Mouse (Mus musculus): ENCODE data around the gene Gm6377. TPM values are rescaled to one million over a fixed set of nuclear protein-coding genes. Genes with fewer than 3 reads are reported as not detected.

Gm6377 gene
- 0.12 and 0.34 TPM in 2 replicates for polyA plus RNA-seq (2014; fragmentation: Nextera tagmentation; extraction: Ambion mirVana)

GRCm38 (mm10) chrX:109196468-109196867, at the start of gene Gm6377:
Gene Gm6377 (plus strand): TSS chrX:109196756.
- Histone ChIP-seq H3K4me1 (ENCODE audit: insufficient read depth) (no peaks in the 10 kb centered on the region), H3K27me3 (ENCODE audit: insufficient read depth, low read length) (no peaks in the 10 kb centered on the region), H3K36me3 (ENCODE audit: insufficient read depth) (no peaks in the 10 kb centered on the region), H3K9ac (no peak within 1 kb of the TSS), H3K9me3 (ENCODE audit: low read depth, low read length) (no peaks in the 10 kb centered on the region), H3K4me3 (ENCODE audit: low read depth, low read length) (no peak within 1 kb of the TSS), H3K4me2 (no peak within 1 kb of the TSS), H3K27ac (ENCODE audit: low read depth) (no peak within 1 kb of the TSS)
- no peak for TF ChIP-seq CTCF (IDR thresholded peaks at IDR 0.05; ENCODE audit: low read depth)
- ATAC-seq (ENCODE audit: insufficient read depth) (no peak), DNase-seq (no peak)
- WGBS: 78% methylated on average over 4 of the region's 4 CpGs

- no peaks in the 10 kb centered on the region for H3K4me1 ChIP-seq (ENCODE audit: insufficient read depth)
- ATAC-seq (ENCODE audit: insufficient read depth) (no peak), DNase-seq (no peak)
- H3K9me3 ChIP-seq (ENCODE audit: low read depth, low read length): no peaks in the 10 kb centered on the region
- no peak for TF ChIP-seq CTCF (IDR thresholded peaks at IDR 0.05; ENCODE audit: low read depth)
- H3K4me3 ChIP-seq (ENCODE audit: low read depth, low read length): no peak overlapping the region
- WGBS: 92% methylated on average over 3 of the region's 3 CpGs
- H3K27ac ChIP-seq (ENCODE audit: low read depth): no peak overlapping the region
- H3K27me3 ChIP-seq (ENCODE audit: insufficient read depth, low read length): no peaks in the 10 kb centered on the region
- H3K36me3 ChIP-seq (ENCODE audit: insufficient read depth): no peaks in the 10 kb centered on the region
- H3K9ac ChIP-seq: no peak overlapping the region
- no peak overlapping the region for H3K4me2 ChIP-seq
Observed at GRCm38 (mm10) chrX:109147108-109147507, 49.4 kb upstream of the Gm6377 start.

- TF ChIP-seq CTCF (IDR thresholded peaks at IDR 0.05; ENCODE audit: low read depth): no peak
- ATAC-seq (ENCODE audit: insufficient read depth): no peak
Observed at GRCm38 (mm10) chrX:109151228-109151627, 45.3 kb upstream of the Gm6377 start.

GRCm38 (mm10) chrX:109160326-109160725, 36.2 kb upstream of the Gm6377 start:
- Histone ChIP-seq H3K9me3 (ENCODE audit: low read depth, low read length) (no peaks in the 10 kb centered on the region), H3K27ac (ENCODE audit: low read depth) (no peak overlapping the region), H3K4me3 (ENCODE audit: low read depth, low read length) (no peak overlapping the region), H3K4me1 (ENCODE audit: insufficient read depth) (no peaks in the 10 kb centered on the region), H3K36me3 (ENCODE audit: insufficient read depth) (no peaks in the 10 kb centered on the region), H3K27me3 (ENCODE audit: insufficient read depth, low read length) (no peaks in the 10 kb centered on the region), H3K4me2 (no peak overlapping the region), H3K9ac (no peak overlapping the region)
- TF ChIP-seq CTCF (IDR thresholded peaks at IDR 0.05; ENCODE audit: low read depth): no peak
- no peak for ATAC-seq (ENCODE audit: insufficient read depth)
- WGBS: 50% methylated on average over 1 of the region's 1 CpGs
- no peak for DNase-seq

More at GRCm38 (mm10) chrX:109151228-109151627, 45.3 kb upstream of the Gm6377 start:
- Histone ChIP-seq H3K9ac (no peak overlapping the region), H3K4me1 (ENCODE audit: insufficient read depth) (no peaks in the 10 kb centered on the region), H3K4me2 (no peak overlapping the region), H3K27ac (ENCODE audit: low read depth) (no peak overlapping the region), H3K4me3 (ENCODE audit: low read depth, low read length) (no peak overlapping the region), H3K9me3 (ENCODE audit: low read depth, low read length) (no peaks in the 10 kb centered on the region), H3K27me3 (ENCODE audit: insufficient read depth, low read length) (no peaks in the 10 kb centered on the region), H3K36me3 (ENCODE audit: insufficient read depth) (no peaks in the 10 kb centered on the region)
- 85% methylated on average over 2 of the region's 2 CpGs for WGBS
- DNase-seq: no peak

- Histone ChIP-seq H3K9ac (no peak overlapping the region), H3K4me2 (no peak overlapping the region), H3K27ac (ENCODE audit: low read depth) (no peak overlapping the region), H3K4me1 (ENCODE audit: insufficient read depth) (no peaks in the 10 kb centered on the region), H3K4me3 (ENCODE audit: low read depth, low read length) (no peak overlapping the region), H3K27me3 (ENCODE audit: insufficient read depth, low read length) (no peaks in the 10 kb centered on the region), H3K36me3 (ENCODE audit: insufficient read depth) (no peaks in the 10 kb centered on the region), H3K9me3 (ENCODE audit: low read depth, low read length) (no peaks in the 10 kb centered on the region)
- no peak for DNase-seq
- no peak for TF ChIP-seq CTCF (IDR thresholded peaks at IDR 0.05; ENCODE audit: low read depth)
- ATAC-seq (ENCODE audit: insufficient read depth): no peak
- 49% methylated on average over 4 of the region's 4 CpGs for WGBS
Observed at GRCm38 (mm10) chrX:109160901-109161300, 35.7 kb upstream of the Gm6377 start.

- no peaks in the 10 kb centered on the region for H3K36me3 ChIP-seq (ENCODE audit: insufficient read depth)
- H3K4me1 ChIP-seq (ENCODE audit: insufficient read depth): 0 out of 2 replicates have a peak, but pooled peaks cover 6% of the 10 kb centered on the region
- H3K9ac ChIP-seq: no peak overlapping the region
- no peak overlapping the region for H3K4me3 ChIP-seq (ENCODE audit: low read depth, low read length)
- H3K27me3 ChIP-seq (ENCODE audit: insufficient read depth, low read length): no peaks in the 10 kb centered on the region
- H3K4me2 ChIP-seq: no peak overlapping the region
- peak; percentile 67 for DNase-seq
- TF ChIP-seq CTCF (IDR thresholded peaks at IDR 0.05; ENCODE audit: low read depth): no peak
- peak; percentile 91 for ATAC-seq (ENCODE audit: insufficient read depth)
- no peak overlapping the region; the same call in 1 of the 2 replicates for H3K27ac ChIP-seq (ENCODE audit: low read depth)
- H3K9me3 ChIP-seq (ENCODE audit: low read depth, low read length): no peaks in the 10 kb centered on the region
- WGBS: 29% methylated on average over 2 of the region's 2 CpGs
Observed at GRCm38 (mm10) chrX:109175038-109175437, 21.5 kb upstream of the Gm6377 start.

GRCm38 (mm10) chrX:109175470-109175869, 21.1 kb upstream of the Gm6377 start:
- Histone ChIP-seq H3K9me3 (ENCODE audit: low read depth, low read length) (no peaks in the 10 kb centered on the region), H3K4me1 (ENCODE audit: insufficient read depth) (0 out of 2 replicates have a peak, but pooled peaks cover 6% of the 10 kb centered on the region), H3K4me3 (ENCODE audit: low read depth, low read length) (no peak overlapping the region), H3K36me3 (ENCODE audit: insufficient read depth) (no peaks in the 10 kb centered on the region), H3K27me3 (ENCODE audit: insufficient read depth, low read length) (no peaks in the 10 kb centered on the region), H3K4me2 (no peak overlapping the region), H3K9ac (no peak overlapping the region), H3K27ac (ENCODE audit: low read depth) (no peak overlapping the region)
- DNase-seq (peak; percentile 29), ATAC-seq (ENCODE audit: insufficient read depth) (peak; percentile 91)
- 25% methylated on average over 3 of the region's 3 CpGs for WGBS
- TF ChIP-seq CTCF (IDR thresholded peaks at IDR 0.05; ENCODE audit: low read depth): no peak

All from lung, embryonic 14.5 days (tissue).